Mouse (Mus musculus): ENCODE results near the gene Plppr2. TPM values are rescaled to one million over a fixed set of nuclear protein-coding genes. Genes with fewer than 3 reads are reported as not detected.

Plppr2 gene
- total and polyA plus RNA-seq, 3 experiments, result 0.44 to 5.8 (median 5.3) TPM

- no peak for DNase-seq (ENCODE audit: low spot score)
- no peaks in the 10 kb centered on the region for H3K9me3 ChIP-seq (replicated peaks)
- ATAC-seq (ENCODE audit: extremely low read depth, insufficient number of reproducible peaks, low FRiP score, poor library complexity, severe bottlenecking), result peak; percentile 29
- peaks cover 35% of the 10 kb centered on the region for H3K36me3 ChIP-seq (replicated peaks)
- H3K4me3 ChIP-seq (ENCODE audit: low read depth, low read length), result peak overlapping the region; percentile 75
- peaks cover 46% of the 10 kb centered on the region for H3K4me1 ChIP-seq (ENCODE audit: insufficient read depth, low read depth, low read length)
- TF ChIP-seq TAL1 (conservative IDR thresholded peaks at IDR 0.05; ENCODE audit: low read depth, low read length) (no peak), GATA2 (IDR thresholded peaks at IDR 0.05; ENCODE audit: borderline replicate concordance, low read depth, low read length) (no peak), CTCF (IDR thresholded peaks at IDR 0.05; ENCODE audit: low read depth, low read length) (no peak), POLR2AphosphoS5 (IDR thresholded peaks at IDR 0.05; ENCODE audit: insufficient replicate concordance, low read depth, low read length) (no peak), GATA1 (IDR thresholded peaks at IDR 0.05; ENCODE audit: borderline replicate concordance, low read length) (no peak)
- no peaks in the 10 kb centered on the region for H3K27me3 ChIP-seq (ENCODE audit: insufficient read depth, low read length)
These were observed 18.4 kb downstream of the Plppr2 start for GRCm38 (mm10) chr9:21955225-21955569.

- Histone ChIP-seq H3K9me3 (replicated peaks) (no peaks in the 10 kb centered on the region), H3K27me3 (ENCODE audit: insufficient read depth, low read length) (no peaks in the 10 kb centered on the region), H3K36me3 (replicated peaks) (peaks cover 40% of the 10 kb centered on the region), H3K4me3 (ENCODE audit: low read depth, low read length) (peak within 1 kb of the TSS; percentile 75), H3K4me1 (ENCODE audit: insufficient read depth, low read depth, low read length) (peaks cover 52% of the 10 kb centered on the region)
- TF ChIP-seq CTCF (IDR thresholded peaks at IDR 0.05; ENCODE audit: low read depth, low read length) (no peak), GATA1 (IDR thresholded peaks at IDR 0.05; ENCODE audit: borderline replicate concordance, low read length) (no peak), GATA2 (IDR thresholded peaks at IDR 0.05; ENCODE audit: borderline replicate concordance, low read depth, low read length) (no peak), POLR2AphosphoS5 (IDR thresholded peaks at IDR 0.05; ENCODE audit: insufficient replicate concordance, low read depth, low read length) (no peak), TAL1 (conservative IDR thresholded peaks at IDR 0.05; ENCODE audit: low read depth, low read length) (no peak)
- peak; percentile 82 for ATAC-seq (ENCODE audit: extremely low read depth, insufficient number of reproducible peaks, low FRiP score, poor library complexity, severe bottlenecking)
- peak; percentile 95 for DNase-seq (ENCODE audit: low spot score)
These were observed 18.9 kb downstream of the Plppr2 start, which contains the start of gene Swsap1 for GRCm38 (mm10) chr9:21955570-21956281. TSS of gene Swsap1 (plus strand) at chr9:21955755.

GRCm38 (mm10) chr9:21958372-21958771 lies 21.5 kb downstream of the Plppr2 start:
- DNase-seq (ENCODE audit: low spot score), result no peak
- H3K9me3 ChIP-seq (replicated peaks), result no peaks in the 10 kb centered on the region
- H3K27me3 ChIP-seq (ENCODE audit: insufficient read depth, low read length), result no peaks in the 10 kb centered on the region
- peak overlapping the region; percentile 33; the same call in 1 of the 2 replicates for H3K4me3 ChIP-seq (ENCODE audit: low read depth, low read length)
- peaks cover 51% of the 10 kb centered on the region for H3K36me3 ChIP-seq (replicated peaks)
- TF ChIP-seq POLR2AphosphoS5 (IDR thresholded peaks at IDR 0.05; ENCODE audit: insufficient replicate concordance, low read depth, low read length) (no peak), GATA1 (IDR thresholded peaks at IDR 0.05; ENCODE audit: borderline replicate concordance, low read length) (no peak), TAL1 (conservative IDR thresholded peaks at IDR 0.05; ENCODE audit: low read depth, low read length) (no peak), GATA2 (IDR thresholded peaks at IDR 0.05; ENCODE audit: borderline replicate concordance, low read depth, low read length) (no peak), CTCF (IDR thresholded peaks at IDR 0.05; ENCODE audit: low read depth, low read length) (no peak)
- H3K4me1 ChIP-seq (ENCODE audit: insufficient read depth, low read depth, low read length), result peaks cover 71% of the 10 kb centered on the region
- no peak for ATAC-seq (ENCODE audit: extremely low read depth, insufficient number of reproducible peaks, low FRiP score, poor library complexity, severe bottlenecking)

- H3K4me3 ChIP-seq (ENCODE audit: low read depth, low read length), result peak overlapping the region; percentile 76; the same call in 1 of the 2 replicates
- H3K4me1 ChIP-seq (ENCODE audit: insufficient read depth, low read depth, low read length), result peaks cover 79% of the 10 kb centered on the region
- no peaks in the 10 kb centered on the region for H3K27me3 ChIP-seq (ENCODE audit: insufficient read depth, low read length)
- no peak for ATAC-seq (ENCODE audit: extremely low read depth, insufficient number of reproducible peaks, low FRiP score, poor library complexity, severe bottlenecking)
- peaks cover 49% of the 10 kb centered on the region for H3K36me3 ChIP-seq (replicated peaks)
- H3K9me3 ChIP-seq (replicated peaks), result no peaks in the 10 kb centered on the region
- no peak for TF ChIP-seq GATA1 (IDR thresholded peaks at IDR 0.05; ENCODE audit: borderline replicate concordance, low read length)
- no peak for TF ChIP-seq TAL1 (conservative IDR thresholded peaks at IDR 0.05; ENCODE audit: low read depth, low read length)
- no peak for TF ChIP-seq CTCF (IDR thresholded peaks at IDR 0.05; ENCODE audit: low read depth, low read length)
- no peak for TF ChIP-seq POLR2AphosphoS5 (IDR thresholded peaks at IDR 0.05; ENCODE audit: insufficient replicate concordance, low read depth, low read length)
- TF ChIP-seq GATA2 (IDR thresholded peaks at IDR 0.05; ENCODE audit: borderline replicate concordance, low read depth, low read length), result no peak
- DNase-seq (ENCODE audit: low spot score), result no peak
These were observed 22.4 kb downstream of the Plppr2 start for GRCm38 (mm10) chr9:21959244-21959643.

- no peak for DNase-seq (ENCODE audit: low spot score)
- no peaks in the 10 kb centered on the region for H3K9me3 ChIP-seq (replicated peaks)
- peaks cover 75% of the 10 kb centered on the region for H3K4me1 ChIP-seq (ENCODE audit: insufficient read depth, low read depth, low read length)
- peaks cover 49% of the 10 kb centered on the region for H3K36me3 ChIP-seq (replicated peaks)
- no peaks in the 10 kb centered on the region for H3K27me3 ChIP-seq (ENCODE audit: insufficient read depth, low read length)
- peak overlapping the region; percentile 76 for H3K4me3 ChIP-seq (ENCODE audit: low read depth, low read length)
- ATAC-seq (ENCODE audit: extremely low read depth, insufficient number of reproducible peaks, low FRiP score, poor library complexity, severe bottlenecking), result no peak
- TF ChIP-seq POLR2AphosphoS5 (IDR thresholded peaks at IDR 0.05; ENCODE audit: insufficient replicate concordance, low read depth, low read length), result no peak
- TF ChIP-seq GATA1 (IDR thresholded peaks at IDR 0.05; ENCODE audit: borderline replicate concordance, low read length), result no peak
These were observed 23.3 kb downstream of the Plppr2 start for GRCm38 (mm10) chr9:21960135-21960534.

GRCm38 (mm10) chr9:21960558-21961208 lies 23.9 kb downstream of the Plppr2 start:
- ATAC-seq (ENCODE audit: extremely low read depth, insufficient number of reproducible peaks, low FRiP score, poor library complexity, severe bottlenecking), result no peak
- no peaks in the 10 kb centered on the region for H3K27me3 ChIP-seq (ENCODE audit: insufficient read depth, low read length)
- H3K36me3 ChIP-seq (replicated peaks), result peaks cover 49% of the 10 kb centered on the region
- DNase-seq (ENCODE audit: low spot score), result peak; percentile 29
- peaks cover 73% of the 10 kb centered on the region for H3K4me1 ChIP-seq (ENCODE audit: insufficient read depth, low read depth, low read length)
- peak overlapping the region; percentile 76 for H3K4me3 ChIP-seq (ENCODE audit: low read depth, low read length)
- TF ChIP-seq GATA2 (IDR thresholded peaks at IDR 0.05; ENCODE audit: borderline replicate concordance, low read depth, low read length) (no peak), CTCF (IDR thresholded peaks at IDR 0.05; ENCODE audit: low read depth, low read length) (no peak), POLR2AphosphoS5 (IDR thresholded peaks at IDR 0.05; ENCODE audit: insufficient replicate concordance, low read depth, low read length) (no peak), GATA1 (IDR thresholded peaks at IDR 0.05; ENCODE audit: borderline replicate concordance, low read length) (no peak), TAL1 (conservative IDR thresholded peaks at IDR 0.05; ENCODE audit: low read depth, low read length) (no peak)
- H3K9me3 ChIP-seq (replicated peaks), result no peaks in the 10 kb centered on the region

Data from G1E (cell line).